Mouse (Mus musculus) spleen, adult 2 months (tissue): ENCODE measurements at regions not wholly inside any gene's neighbourhood (a gene's known extent, or its start where the extent isn't known, plus 50 kb on each side); places are given as distances from the start of the nearest gene placed in this dataset.

Experiments used
- CTCF ChIP-seq: fragments of 200-500 bp; IDR thresholded peaks from 2 replicates; pipeline ENCODE4 v1.5.1; 2011; ENCODE audit warnings: mild to moderate bottlenecking, inconsistent platforms; ENCODE audit not compliant: insufficient read depth, insufficient read length, insufficient replicate concordance; ENCODE audit errors: extremely low read depth
- POLR2A ChIP-seq: fragments of 200-500 bp; IDR thresholded peaks from 2 replicates; pipeline ENCODE4 v1.6.1; 2011; ENCODE audit warnings: low read depth, low read length, inconsistent platforms

DNA sequence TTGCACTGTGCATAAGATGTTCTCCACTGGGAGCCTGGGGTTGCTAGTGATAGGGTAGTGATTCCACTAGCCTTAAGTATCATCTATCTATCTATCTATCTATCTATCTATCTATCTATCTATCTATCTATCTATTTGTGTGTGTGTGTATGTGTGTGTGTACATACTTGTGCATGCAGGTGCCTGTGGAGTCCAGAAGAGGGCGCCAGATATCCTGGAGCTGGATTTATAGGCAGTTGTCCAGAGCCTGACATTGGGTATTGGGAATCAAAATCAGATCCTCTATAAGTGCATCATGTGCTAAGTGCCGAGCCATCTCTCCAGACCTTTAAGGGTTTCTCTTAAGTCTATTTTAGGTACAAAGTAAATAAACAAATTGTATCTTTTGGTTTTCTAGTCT, 175.0 kb upstream of the Eif4g2 start:
- no peak for TF ChIP-seq POLR2A
- TF ChIP-seq CTCF = no peak
